ENCODE assay signal across 20 mouse cellular contexts in the genomic region with DNA sequence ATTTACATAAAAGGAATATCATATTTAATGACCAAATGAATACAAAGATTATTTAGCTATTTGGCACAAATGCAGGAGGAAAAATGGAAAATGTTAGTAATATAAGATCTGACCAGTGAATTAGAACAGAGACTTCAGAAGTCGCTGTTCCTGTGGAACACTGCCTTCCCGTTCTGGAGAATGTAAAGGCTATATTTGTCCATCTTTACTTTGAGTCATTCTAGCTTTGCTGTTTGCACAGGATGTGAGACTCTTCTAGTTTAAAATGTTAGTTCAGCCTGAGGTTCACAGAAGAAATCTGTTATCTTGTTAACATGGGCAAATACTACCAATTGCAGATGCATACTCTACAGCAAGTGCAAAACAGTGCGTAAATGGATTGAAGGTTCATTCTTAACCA.
A peak's percentile ranks its signal among the peaks of the same experiment; 100 is the strongest.
DNase-seq lines count a peak whose midpoint lies in the region; ATAC-seq lines count a peak whose summit lies in the region.
"Had no signal": no experiment of that assay in that cellular context is flagged by ENCODE, and none has a peak within 500 bp of the region (broad histone marks: within the 10 kb centered on the region; RNA-seq: fewer than 3 reads in every experiment).

No protein-coding gene starts in this region.

- no peak for DNase-seq in frontal cortex, postnatal 25 days (ENCODE audit: low spot score in 2 of 2)
- peak; percentile 51 for DNase-seq in brain, adult 2 months (ENCODE audit: low read depth, low spot score)
- peak; percentile 15 for DNase-seq in telencephalon, adult 2 months (ENCODE audit: low read depth, low spot score)
- DNase-seq in embryo, embryonic 11 days: no peak
- no peak for DNase-seq in kidney, postnatal 10 days
- DNase-seq: adrenal gland, adult 2 months; adrenal gland, adult 8-10 months; adrenal gland, postnatal 10 days; adrenal gland, postnatal 14 days; adrenal gland, postnatal 25 days; adrenal gland, postnatal 36 days; B cell, adult 2 months; cerebellum, adult 11 months; cerebellum, adult 11-12 months; cerebellum, adult 18-20 months; cerebellum, adult 2 months had no signal

- ATAC-seq in frontal cortex, adult (ENCODE audit: low TSS enrichment): peak; percentile 90
- ATAC-seq: activated CD4-positive, CD25-positive, alpha-beta regulatory T cell, adult 4 months; CD4-positive, CD25-positive, alpha-beta regulatory T cell, adult 4 months; Patski had no signal

Comparison
In these comparisons a context has a peak if more than half of its experiments do, and no peak if none do; other contexts are left out.
1. DNase-seq: peak in brain, adult 2 months (single experiment) and telencephalon, adult 2 months (single experiment); none in frontal cortex, postnatal 25 days (0 of 2), embryo, embryonic 11 days (single experiment) and kidney, postnatal 10 days (single experiment).